Mouse (Mus musculus): Measurements from ENCODE around the gene Tnfrsf4.

The Tnfrsf4 gene

DNA sequence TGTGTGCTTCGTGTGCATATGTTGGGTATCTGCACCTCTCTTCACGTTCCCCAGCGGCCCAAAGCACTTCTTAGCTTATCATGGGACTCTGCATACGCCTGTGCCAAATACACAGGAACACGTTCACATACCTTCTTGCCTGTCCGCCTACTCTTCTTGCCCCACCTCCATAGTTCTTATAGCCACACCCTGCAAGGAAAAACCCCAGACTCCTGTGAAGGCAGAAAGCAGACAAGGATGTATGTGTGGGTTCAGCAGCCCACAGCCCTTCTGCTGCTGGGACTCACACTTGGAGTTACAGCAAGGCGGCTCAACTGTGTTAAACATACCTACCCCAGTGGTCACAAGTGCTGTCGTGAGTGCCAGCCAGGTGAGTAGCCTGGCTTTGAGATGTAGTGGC is at the start of gene Tnfrsf4:
Gene Tnfrsf4, plus strand, starts transcription at position 207 of the 400 bp plus-strand sequence.
- no peak for DNase-seq (ENCODE audit: low spot score in 2 of 2)

DNA sequence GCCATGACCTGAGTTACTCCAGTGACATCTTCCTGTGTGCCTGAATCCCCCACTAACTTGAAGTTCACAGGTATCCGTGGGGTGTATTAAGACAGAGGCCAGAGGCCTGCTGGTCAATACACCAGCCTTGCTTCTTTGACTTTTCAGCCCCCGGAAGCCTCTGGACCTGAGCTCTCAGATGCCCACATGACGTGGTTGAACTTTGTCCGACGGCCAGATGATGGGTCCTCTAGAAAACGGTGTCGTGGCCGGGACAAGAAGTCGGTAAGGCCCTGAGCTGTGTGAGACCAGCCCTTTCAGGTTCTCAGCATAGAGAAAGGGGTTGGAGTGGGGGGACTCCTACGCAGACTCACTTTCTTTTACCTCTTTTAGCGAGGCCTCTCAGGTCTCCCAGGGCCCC is 49.2 kb upstream of the Tnfrsf4 start:
- DNase-seq (ENCODE audit: low spot score in 2 of 2): no peak

DNA sequence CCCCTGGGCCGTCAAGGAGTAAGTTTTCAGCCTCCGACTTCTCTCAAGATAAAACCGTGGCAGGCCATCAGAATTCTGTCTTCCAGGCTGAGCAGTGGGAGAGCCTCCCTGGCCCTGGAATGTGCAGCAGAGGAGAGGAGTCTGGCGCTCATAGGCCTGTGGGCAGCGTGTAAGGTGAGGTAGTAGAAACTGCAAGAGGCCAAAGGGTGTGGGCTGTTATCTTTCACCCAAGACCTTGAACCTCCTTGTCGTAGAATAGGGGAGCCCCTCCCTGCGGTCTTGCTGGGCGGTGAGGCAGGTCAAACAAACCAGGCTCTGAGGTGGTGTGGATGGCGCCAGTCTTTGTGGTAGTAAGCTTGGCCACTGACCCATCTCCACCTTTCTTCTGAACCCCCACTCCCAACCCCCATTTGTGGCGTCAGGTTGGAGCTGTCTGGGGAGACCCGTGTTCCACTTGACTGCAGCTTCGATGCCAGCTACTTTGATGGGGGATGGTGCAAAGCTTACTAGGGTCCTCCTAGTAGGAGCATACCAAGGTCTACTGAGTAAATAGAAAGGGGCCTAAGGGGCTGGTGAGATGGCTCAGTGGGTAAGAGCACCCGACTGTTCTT is 44.5 kb upstream of the Tnfrsf4 start:
- DNase-seq (ENCODE audit: low spot score in 2 of 2): no peak

DNA sequence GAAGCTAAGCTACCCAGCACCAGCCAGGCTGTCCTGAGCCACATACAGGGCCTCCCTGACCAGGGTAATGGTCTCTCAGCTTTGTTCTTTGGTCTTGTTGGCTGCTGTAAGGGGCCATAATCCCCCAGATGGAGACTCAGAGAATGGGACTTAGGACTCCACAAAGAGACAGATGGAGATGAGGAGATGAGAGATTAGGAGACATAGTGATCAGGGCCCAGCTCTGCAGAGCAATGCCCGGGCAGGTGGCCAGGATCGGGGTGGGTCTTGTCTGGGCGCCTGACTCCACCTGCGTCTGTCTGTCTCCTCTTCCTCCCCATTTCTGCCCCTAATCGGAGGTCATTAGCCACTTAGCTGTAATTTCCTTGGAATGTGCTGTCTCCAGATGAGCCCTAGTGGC is 43.4 kb upstream of the Tnfrsf4 start:
- no peak for DNase-seq (ENCODE audit: low spot score in 2 of 2)

DNA sequence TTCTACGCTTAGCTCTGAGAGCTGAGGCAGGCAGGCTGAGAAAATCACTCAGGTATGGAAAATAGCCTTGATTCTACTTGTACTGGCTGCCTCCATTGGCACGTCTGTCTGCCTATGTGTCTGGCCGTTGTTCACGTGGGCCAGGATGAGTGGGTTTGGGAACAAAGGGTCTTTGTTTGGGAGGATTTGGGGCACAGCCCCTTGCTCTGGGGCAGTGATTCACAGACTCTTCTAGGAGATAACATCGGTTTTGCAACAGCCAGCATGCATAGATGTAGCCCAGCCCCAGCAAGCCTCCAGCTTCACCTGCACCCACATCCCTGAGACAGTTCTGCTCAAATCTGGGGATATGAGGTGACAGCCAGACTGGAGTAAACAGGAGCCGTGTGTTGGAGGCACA is 41.0 kb upstream of the Tnfrsf4 start:
- DNase-seq (ENCODE audit: low spot score in 2 of 2): no peak

DNA sequence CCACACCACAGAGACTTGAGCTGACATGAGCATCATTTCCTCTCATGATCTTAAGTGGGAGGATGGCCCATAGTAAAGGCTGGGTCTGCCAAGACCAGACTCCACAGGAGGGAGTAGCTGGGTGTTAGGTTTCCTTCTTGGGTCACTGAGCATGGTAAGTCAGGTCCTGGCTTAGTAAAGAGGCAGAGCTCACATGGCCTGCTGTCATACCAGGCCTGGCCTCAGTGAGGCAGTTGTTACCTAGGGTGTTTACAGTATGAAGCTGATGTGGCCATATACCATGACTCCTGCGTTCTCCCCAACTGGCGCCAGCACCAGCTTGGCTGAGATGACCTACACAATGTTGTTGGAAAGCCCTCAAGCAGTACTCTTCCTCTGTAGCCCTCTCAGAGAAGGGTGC is 40.4 kb upstream of the Tnfrsf4 start:
- no peak for DNase-seq (ENCODE audit: low spot score in 2 of 2)

DNA sequence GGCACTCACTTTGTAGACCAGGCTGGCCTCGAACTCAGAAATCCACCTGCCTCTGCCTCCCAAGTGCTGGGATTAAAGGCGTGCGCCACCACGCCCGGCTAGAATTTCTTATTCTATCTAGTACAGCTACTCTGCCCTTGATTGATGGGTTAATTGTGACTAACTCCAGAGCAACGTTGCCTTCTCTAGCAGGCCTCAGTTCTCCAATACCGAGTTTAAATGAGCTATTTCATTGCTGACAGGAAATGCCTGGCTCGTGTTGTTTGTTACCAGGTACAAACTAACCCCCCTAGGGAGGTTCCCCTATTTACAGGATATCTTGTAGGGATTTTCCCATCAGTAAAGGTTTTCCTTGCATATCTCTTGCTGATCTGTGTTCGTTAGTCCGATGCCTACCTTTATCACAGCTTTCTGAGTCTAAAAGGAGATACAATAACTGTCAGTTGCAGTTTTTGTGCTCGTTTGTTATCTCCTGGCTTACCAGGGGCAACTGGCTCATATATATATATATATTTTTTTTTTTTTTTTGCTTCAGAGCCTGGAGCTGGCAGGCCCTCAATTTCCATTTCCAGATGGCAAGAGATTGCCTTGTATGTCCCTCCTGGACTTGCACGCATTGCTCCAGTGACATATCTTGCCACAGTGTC is 32.1 kb upstream of the Tnfrsf4 start:
- no peak for DNase-seq (ENCODE audit: low spot score in 2 of 2)

DNA sequence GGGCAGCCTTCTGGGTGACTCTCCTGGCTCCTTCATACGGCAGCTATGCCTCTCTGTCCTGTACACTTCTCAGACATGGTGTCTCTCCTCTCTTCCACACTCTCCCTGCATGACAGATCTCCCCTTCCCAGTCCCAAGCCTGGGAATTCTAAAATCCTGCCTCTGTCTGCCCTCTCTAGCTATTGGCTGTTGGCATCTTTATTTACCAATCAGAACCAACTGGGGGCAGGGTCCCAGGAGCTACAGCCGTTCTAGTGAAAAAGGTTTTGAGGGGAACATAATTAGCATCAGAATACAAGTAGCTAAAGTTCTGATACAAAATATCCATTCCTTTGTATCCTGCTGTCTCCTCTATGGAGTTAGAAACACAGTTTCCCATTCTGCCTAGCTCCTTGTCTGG is 29.9 kb upstream of the Tnfrsf4 start:
- DNase-seq (ENCODE audit: low spot score in 2 of 2): no peak

DNA sequence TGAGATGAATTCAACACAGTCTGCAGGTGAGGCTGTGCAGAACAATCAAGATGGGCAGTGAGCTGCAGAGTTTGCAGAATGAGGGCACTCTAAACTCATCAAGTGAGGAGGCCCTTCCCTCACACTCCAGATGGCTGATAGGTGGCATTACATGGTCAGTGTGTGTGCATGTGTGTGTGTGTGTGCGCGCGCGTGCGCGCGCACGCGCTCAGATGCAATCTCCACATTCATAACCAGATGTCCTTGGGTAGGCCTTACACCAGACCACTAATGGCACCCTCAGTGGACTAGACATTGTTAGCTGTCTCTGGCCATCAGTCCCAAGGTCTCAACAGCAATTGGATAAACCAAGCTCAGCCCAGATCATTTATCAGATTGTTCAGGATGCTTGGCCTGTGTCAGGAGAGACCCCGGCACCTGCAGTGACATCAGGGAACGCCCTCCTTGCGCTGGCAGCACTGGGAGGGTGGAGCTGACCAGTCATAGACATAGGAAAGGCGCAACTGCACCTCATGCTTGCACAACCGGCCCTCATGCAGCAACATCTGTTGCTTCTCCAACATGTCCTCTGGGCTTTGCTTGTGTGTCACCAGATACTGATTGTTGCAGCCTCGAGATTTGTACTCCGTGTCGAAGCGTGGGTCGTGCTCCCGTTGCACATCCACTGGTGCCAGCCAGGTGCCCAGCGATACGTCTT is 22.3 kb upstream of the Tnfrsf4 start:
- DNase-seq (ENCODE audit: low spot score in 2 of 2): no peak

DNA sequence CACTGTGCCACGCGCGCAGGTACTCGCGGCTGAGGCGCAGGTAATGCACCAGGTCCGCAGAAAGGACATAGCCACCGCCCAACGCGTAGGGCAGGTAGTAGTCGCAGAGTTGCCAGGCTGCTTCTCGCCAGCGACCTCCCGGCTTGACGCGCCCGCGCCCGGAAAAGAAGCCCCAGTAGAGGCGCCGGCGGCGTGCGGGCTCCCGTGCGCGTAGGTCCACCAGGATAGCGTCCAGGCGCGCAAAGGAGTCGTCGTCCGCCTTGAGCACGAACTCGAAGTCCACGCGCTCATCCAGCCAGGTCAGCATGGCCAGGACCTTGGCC is 21.8 kb upstream of the Tnfrsf4 start:
- DNase-seq (ENCODE audit: low spot score in 2 of 2): no peak

DNA sequence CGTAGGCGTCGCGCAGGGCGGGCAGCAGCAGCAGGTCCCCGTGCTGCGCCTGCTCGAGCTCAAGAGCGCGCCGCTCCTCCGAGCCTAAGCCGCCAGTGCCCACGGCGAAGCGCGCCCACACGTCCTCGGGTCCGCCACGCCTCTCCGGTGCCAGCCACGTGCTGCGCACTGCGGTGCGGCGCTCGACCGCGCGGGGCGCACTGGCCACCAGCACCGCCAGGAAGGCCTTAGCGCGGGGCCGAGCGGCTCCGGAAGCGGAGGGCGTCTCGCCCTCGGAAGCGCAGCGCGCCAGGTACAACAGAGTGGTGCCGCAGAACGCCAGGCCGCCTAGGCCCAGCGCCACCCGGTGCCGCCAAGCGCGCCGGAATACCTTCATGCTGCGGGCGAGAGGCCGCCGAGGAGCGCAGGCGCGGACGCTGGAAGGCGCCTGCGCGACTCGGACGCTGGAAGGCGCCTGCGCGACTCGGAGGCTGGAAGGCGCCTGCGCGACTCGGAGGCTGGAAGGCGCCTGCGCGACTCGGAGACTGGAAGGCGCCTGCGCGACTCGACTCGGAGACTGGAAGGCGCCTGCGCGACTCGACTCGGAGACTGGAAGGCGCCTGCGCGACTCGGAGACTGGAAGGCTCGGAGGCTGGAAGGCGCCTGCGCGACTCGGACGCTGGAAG is 21.3 kb upstream of the Tnfrsf4 start, which contains the start of the genes B3galt6 and Sdf4:
Gene B3galt6, minus strand, starts transcription at position 409 of the 665 bp plus-strand sequence.
Gene Sdf4, plus strand, starts transcription at position 632 of the 665 bp plus-strand sequence.
- DNase-seq (ENCODE audit: low spot score in 2 of 2): peak; percentile 88 to 90

DNA sequence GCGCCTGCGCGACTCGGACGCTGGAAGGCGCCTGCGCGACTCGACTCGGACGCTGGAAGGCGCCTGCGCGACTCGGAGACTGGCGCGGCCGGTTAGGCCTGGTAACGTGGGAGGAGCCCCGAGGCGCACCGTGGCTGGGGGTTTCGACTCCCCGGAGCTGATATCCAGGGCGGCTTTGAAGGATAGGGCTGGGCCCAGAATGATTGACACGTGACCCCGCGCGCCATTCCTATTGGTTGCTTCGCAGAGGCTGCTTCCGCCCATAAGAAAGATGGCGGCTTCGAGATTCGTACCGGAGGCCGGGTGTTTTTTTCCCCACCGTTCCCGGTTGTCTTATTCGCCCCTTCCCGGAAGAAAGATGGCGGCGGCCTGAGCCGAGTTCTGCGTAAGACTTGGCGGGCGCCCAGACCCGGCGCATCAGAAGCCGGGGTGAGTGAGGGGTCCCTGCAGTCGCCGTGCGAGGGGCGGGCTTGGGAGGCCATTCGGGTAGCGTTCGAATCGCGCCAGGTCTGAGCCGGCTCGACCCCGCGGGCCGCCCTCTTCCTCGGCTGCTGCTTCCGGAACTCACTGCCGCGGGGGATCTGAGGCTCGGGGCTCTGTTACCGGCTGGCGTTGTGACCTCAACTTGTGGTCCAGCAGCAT is 20.6 kb upstream of the Tnfrsf4 start:
- peak; percentile 96 to 97 for DNase-seq (ENCODE audit: low spot score in 2 of 2)

DNA sequence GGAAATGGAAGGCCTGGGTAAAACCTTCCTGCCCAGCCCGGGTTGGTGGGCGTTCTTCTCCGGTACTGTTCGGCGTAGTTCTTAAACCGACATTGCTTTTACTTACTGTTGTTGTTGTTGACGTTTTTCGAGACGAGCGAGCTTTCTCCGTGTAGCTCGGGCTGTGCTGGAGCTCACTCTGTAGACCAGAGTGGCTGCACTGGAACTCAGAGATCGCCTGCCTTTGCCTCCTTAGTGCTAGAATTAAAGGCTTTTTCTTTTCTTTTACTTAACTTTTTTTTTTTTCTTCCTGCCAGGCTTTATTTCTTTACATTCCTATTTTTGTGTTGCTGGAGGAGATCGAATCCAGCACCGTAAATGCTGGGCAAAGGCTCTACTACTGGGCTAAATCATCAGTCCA is 20.0 kb upstream of the Tnfrsf4 start:
- no peak for DNase-seq (ENCODE audit: low spot score in 2 of 2)

DNA sequence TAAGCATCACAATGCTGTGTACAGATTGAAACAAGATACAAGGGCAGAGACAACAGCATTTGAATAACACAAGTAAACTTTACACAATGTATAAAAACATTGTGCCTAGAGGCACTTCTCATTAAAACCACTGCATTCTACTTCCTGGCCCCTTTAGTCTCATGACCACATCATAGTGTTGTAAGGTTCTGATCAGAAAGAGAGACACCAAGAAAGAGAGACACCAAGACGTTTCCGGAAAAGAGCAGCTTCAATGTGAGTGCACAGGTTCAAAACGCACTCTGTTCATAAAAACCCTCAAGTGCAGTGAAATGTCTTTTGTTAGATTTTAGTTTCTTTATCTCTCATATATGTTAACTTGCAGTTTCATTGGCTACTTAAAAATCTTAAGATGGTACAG is 9.5 kb upstream of the Tnfrsf4 start:
- DNase-seq (ENCODE audit: low spot score in 2 of 2): no peak

DNA sequence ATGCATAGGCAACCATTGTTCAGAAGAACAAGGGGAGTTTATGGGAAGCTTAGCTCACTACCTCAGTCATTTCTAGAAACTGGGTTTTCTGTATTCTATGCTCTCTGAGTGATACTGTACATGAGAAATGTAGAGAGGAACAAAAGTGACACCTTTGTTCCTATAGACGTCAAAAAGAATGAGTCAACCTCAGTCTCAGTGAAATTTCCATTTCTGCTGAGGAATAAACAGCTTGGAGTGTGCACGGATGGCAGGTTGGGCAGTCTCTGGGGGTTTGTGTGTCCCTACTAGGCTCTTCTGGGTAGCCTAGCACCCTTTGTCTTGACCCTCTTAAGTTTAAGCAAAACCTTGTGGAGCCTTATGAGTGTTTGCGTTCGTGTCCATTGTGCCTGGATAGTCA is 5.3 kb upstream of the Tnfrsf4 start:
- no peak for DNase-seq (ENCODE audit: low spot score in 2 of 2)

DNA sequence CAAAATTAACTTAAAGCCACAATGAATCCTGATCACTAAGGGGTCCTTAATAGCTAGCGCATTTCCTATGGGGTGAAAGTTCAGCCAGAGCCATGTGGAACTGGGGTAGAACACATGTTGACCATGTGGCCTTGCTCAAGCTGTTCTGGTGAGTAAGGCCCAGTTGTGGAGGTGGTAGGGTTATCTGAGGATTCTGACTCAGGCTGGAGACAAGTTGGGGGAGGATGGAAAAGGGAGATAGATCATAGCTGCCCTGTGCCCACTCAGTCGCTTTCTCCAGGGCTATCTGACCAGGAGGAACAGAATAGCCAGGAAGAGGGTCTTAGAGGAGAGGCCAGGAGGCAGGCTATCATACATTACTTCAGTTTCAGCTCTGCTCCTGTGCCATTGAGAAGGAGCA is 793 bp downstream of the Tnfrsf4 start:
- no peak for DNase-seq (ENCODE audit: low spot score in 2 of 2)

DNA sequence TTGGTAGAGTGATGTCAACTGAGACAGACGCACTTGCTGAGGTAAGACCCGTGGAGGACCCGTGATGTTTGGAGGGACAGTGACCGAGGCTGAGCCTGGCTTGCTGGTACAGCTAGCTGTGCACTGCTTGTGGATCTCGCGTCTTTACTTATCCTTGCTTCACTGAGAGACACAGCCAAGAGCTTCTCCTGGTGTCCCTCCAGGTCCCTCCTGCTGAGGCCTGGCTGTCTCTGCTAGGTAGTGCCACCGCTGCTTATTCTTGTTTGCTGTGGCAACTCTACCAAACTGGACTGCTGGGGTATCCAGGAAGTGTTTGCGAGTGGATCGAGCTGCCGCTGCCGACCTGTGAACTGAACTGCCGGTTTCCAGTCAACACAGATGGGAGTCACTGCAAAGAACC is 6.1 kb downstream of the Tnfrsf4 start:
- DNase-seq (ENCODE audit: low spot score in 2 of 2): no peak

DNA sequence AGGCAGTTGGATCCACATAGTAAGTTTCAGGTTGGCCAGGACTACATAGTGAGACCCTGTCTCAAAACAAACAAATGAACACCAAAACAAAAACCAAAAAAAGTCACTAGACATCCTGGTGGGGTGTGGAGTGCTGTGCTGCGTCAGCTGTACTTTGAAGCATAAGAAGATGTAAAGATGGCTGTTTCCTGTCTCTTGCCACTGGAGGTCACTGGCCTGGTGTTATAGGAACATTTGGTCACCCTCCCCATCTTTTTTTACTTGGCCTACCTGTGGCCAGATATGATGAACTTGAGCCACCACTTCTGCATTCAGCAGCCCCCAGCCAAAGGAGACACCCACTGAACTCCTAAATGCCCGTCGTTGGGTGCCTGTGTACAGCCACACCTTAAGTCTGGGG is 7.7 kb downstream of the Tnfrsf4 start:
- DNase-seq (ENCODE audit: low spot score in 2 of 2): no peak

DNA sequence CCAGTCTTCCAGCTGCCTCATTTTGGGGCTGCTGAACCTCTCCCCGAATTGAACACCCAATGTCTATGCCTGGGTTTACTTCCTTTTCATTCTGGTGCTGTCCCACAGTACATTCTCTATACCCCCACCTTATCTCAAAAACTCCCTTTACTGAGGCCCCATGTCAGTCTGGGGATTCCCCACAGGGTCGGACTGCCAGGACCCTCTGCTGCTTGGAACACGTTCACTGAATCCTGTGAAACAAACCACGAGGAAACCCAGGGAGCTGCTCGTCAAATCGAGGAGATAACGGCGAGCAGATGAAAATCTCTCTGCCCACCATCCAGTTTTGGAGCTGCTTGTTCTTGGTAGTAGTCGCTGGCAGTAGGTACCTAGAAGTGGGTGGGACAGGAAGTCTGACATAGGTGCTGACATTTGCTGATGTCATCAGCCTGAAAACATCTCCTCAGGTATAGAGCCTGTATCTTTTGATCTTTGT is 8.3 kb downstream of the Tnfrsf4 start:
- DNase-seq (ENCODE audit: low spot score in 2 of 2): peak; percentile 66 to 74

DNA sequence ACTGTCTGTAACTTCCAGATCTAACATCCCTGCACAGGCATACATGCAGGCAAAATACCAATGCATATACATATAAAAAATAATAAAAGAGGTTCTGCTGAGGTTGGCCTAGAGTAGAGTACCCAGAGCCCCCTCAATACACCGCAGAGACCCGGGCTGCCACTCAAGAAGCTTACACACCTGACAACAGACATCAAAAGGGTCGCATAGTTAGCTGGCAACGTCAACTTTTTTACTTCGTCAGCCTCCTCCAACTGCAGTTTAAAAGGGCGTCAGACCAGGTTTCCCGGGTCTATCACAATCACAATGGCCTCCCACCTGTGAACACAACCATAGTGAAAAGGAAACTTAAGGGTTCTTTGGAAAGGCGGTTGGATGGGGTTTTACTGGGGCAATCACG is 9.9 kb downstream of the Tnfrsf4 start:
- no peak for DNase-seq (ENCODE audit: low spot score in 2 of 2)

DNA sequence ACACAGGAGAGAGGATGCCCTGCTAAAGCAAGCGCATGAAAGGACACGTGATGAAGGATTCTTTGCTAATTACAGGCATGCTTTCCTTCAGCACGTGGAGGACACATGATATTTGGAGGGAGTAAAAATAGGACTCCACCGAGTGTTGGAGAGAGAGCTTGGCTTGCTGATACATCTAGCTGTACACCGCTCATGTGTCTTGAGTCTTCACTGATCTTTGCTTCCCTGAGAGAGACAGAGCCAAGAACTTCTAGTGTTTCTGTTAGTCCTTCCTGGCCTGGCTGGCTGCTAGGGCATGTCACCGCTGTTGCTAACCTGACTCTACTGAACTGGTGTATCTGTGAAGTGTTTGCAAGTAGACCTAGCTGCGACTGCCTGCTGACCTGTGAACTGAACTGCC is 10.5 kb downstream of the Tnfrsf4 start:
- DNase-seq (ENCODE audit: low spot score in 2 of 2): no peak

DNA sequence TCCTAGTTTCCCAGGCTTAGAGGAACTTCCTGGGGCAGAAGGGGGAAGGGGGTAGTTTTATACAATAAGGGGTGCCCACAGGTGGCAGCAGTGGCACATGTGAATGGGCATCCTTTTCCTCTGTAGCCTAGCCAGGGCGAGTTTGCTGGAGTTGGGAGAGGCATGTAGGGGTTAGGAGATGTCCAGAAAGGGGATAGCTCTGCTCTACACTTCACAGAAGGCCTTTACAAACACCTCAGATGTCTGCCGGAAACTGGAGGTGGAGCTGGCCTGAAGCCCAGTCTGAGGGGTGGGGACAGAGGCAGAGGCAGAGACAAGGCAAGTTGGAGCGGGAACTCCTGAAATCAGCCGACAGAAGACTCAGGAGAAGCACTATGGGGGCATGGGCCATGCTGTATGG is 12.4 kb downstream of the Tnfrsf4 start, which contains the start of gene Tnfrsf18:
Gene Tnfrsf18, plus strand, starts transcription at position 152 of the 400 bp plus-strand sequence.
- DNase-seq (ENCODE audit: low spot score in 2 of 2): peak; percentile 61 to 71
